Mouse (Mus musculus) heart, postnatal 0 days (tissue): ENCODE data around the gene Elavl3. TPM values are rescaled to one million over a fixed set of nuclear protein-coding genes. Genes with fewer than 3 reads are reported as not detected.
A peak's percentile ranks its signal among the peaks of the same experiment; 100 is the strongest.

ENCODE experiments used
- ATAC-seq: fragments of 200-750 bp; cut with Nextera tagmentation; 2 replicates; pipeline ENCODE4 v1.8.0; 2017; ENCODE audit warnings: low read depth, moderate number of reproducible peaks, moderate library complexity; ENCODE audit not compliant: insufficient read depth
- DNase-seq: peaks from one replicate; pipeline ENCODE4 v3.0.0-alpha.2; 2016; ENCODE audit warnings: low spot score
- H3K27ac ChIP-seq: fragments of 300-500 bp; sonication (generic); 2 replicates; pipeline ENCODE4 v1.5.1; 2014; ENCODE audit warnings: low read depth, mild to moderate bottlenecking
- H3K27me3 ChIP-seq: fragments of 300-500 bp; sonication (generic); 2 replicates; pipeline ENCODE4 v1.6.1; 2014; ENCODE audit warnings: low read length, mixed read lengths; ENCODE audit not compliant: control insufficient read depth, insufficient read depth
- H3K36me3 ChIP-seq: fragments of 300-500 bp; sonication (generic); replicated peaks from 2 replicates; pipeline ENCODE4 v1.6.1; 2014; ENCODE audit warnings: low read length, mixed read lengths; ENCODE audit not compliant: control insufficient read depth, insufficient read depth
- H3K4me1 ChIP-seq: fragments of 300-500 bp; sonication (generic); 2 replicates; pipeline ENCODE4 v1.6.1; 2014; ENCODE audit warnings: antibody characterized with exemption; ENCODE audit not compliant: control insufficient read depth, insufficient read depth
- H3K4me2 ChIP-seq: fragments of 300-500 bp; sonication (generic); 2 replicates; pipeline ENCODE4 v1.6.1; 2014; ENCODE audit warnings: low read depth, mild to moderate bottlenecking, low read length, moderate library complexity
- H3K4me3 ChIP-seq: fragments of 300-500 bp; sonication (generic); 2 replicates; pipeline ENCODE4 v1.5.1; 2014; ENCODE audit warnings: low read depth, low read length
- H3K9ac ChIP-seq: fragments of 300-500 bp; sonication (generic); replicated peaks from 2 replicates; pipeline ENCODE4 v1.6.1; 2014; ENCODE audit warnings: low read depth, low read length, mixed read lengths
- H3K9me3 ChIP-seq: fragments of 300-500 bp; sonication (generic); replicated peaks from 2 replicates; pipeline ENCODE4 v1.6.1; 2016; ENCODE audit warnings: low read length; ENCODE audit not compliant: control insufficient read depth
- CTCF ChIP-seq: IDR thresholded peaks from 2 replicates; pipeline ENCODE4 v1.5.1; 2016; ENCODE audit warnings: antibody characterized with exemption, control low read depth, low read depth
- EP300 ChIP-seq: IDR thresholded peaks from 2 replicates; pipeline ENCODE4 v1.6.1; 2016; ENCODE audit warnings: antibody characterized with exemption, low read depth
- WGBS: fragments of 180-500 bp; shearing (Covaris S2); extraction: QIAGEN DNeasy Blood & Tissue Kit; methylation state at CpG from one replicate; pipeline ENCODE4 v1.1.7; 2014; 5-methylcytosine and 5-hydroxymethylcytosine counted together
- polyA plus RNA-seq: library from polyadenylated mRNA; unstranded; fragments of >200 nt; fragmentation: Nextera tagmentation; extraction: Ambion mirVana; gene quantifications from 2 replicates; pipeline ENCODE4 v1.2.1, GENCODE M21; 2015
- total RNA-seq: library from RNA; depleted of rRNA; stranded (reverse); fragments of >200 nt; gene quantifications from 2 replicates; pipeline ENCODE4 v1.2.3, GENCODE M21; 2014; ENCODE audit warnings: low replicate concordance

Gene Elavl3
- total and polyA plus RNA-seq, 2 experiments from 2014 or later: 0.15 TPM; not detected in 1

DNA sequence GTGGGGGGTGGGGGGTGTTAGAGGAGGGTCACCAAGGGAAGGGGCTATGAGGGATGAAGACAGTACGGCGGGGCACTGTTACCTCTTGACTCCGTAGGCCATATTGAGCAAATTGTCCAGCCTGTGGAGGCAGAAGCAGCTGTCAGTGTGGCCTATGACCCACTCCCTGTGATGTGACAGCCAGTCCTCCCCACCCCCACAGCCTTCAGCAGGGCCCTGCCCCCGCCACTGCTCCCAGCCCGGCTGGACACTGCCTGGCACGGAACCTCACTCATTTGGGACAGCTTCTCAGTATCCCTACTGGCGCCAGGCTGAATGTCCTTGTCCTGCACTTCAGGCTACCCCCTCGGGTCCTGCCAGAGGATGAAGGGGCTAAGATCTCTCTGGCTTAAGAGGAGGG, 27.2 kb downstream of the Elavl3 start:
- no peaks in the 10 kb centered on the region for H3K36me3 ChIP-seq
- TF ChIP-seq CTCF (no peak), EP300 (no peak)
- H3K9me3 ChIP-seq: no peaks in the 10 kb centered on the region
- ATAC-seq: no peak
- no peak overlapping the region for H3K9ac ChIP-seq
- WGBS: 51% methylated on average over 8 of the region's 8 CpGs
- H3K4me2 ChIP-seq: no peak overlapping the region
- H3K27ac ChIP-seq: no peak overlapping the region
- no peaks in the 10 kb centered on the region for H3K27me3 ChIP-seq
- no peak overlapping the region for H3K4me3 ChIP-seq
- DNase-seq: no peak
- H3K4me1 ChIP-seq: no peaks in the 10 kb centered on the region

DNA sequence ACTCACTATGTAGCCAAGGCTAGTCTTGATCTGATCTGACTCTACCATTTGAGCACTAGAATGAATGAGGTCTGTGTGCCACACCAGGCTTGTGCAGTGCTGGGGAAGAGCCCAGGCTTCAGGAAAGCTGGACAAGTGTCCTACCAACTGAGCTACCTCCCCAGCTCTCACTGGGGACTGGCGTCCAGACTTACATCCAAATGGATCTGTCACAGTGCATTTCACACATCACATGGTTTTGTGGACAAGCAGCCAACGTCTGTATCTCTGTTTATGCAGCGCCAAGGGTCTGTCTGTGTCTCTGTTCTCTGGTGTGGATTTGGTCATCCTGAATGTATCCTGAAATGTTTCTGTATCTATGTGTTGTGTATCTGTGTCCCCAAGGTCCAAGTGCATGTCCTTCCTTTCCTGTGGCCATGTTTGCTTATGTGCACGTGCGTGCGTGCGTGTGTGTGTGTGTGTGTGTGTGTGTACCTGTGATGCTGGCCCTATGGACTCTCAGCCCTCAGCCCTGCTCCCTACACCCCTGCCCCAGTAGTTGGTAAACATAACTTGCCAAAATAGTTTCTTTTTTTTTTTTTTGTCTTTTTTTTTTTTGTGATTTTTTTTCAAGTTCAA, 34.5 kb downstream of the Elavl3 start:
- no peak overlapping the region for H3K4me2 ChIP-seq
- ATAC-seq (no peak), DNase-seq (no peak)
- H3K36me3 ChIP-seq: peaks cover 24% of the 10 kb centered on the region
- no peaks in the 10 kb centered on the region for H3K4me1 ChIP-seq
- TF ChIP-seq CTCF: no peak
- TF ChIP-seq EP300: no peak
- H3K4me3 ChIP-seq: no peak overlapping the region
- 55% methylated on average over 7 of the region's 7 CpGs for WGBS
- H3K9me3 ChIP-seq: no peaks in the 10 kb centered on the region
- no peak overlapping the region for H3K27ac ChIP-seq
- no peak overlapping the region for H3K9ac ChIP-seq
- H3K27me3 ChIP-seq: no peaks in the 10 kb centered on the region

DNA sequence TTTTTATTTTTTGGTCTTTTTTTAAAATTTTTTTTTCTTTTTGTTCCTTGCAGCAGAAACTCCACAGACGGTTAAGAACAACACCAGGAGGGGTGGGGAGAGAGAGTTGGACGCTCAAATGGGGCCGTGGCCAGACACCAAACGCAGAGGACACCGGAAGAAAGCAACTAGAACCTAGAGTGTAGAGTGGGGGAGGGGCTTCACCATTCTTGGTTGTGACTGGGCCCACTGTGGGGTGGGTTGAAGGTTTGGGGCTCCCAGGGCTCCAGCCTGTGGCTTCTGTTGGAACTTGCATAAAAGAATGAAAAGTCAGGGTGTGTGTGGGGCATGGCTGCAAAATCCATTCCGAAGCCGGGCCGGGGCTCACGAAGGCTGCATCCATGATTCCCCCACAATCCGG, 35.6 kb downstream of the Elavl3 start:
- no peak overlapping the region for H3K4me3 ChIP-seq
- no peak overlapping the region for H3K9ac ChIP-seq
- H3K9me3 ChIP-seq: no peaks in the 10 kb centered on the region
- H3K27ac ChIP-seq: no peak overlapping the region
- TF ChIP-seq CTCF: no peak
- TF ChIP-seq EP300: no peak
- DNase-seq (no peak), ATAC-seq (no peak)
- no peaks in the 10 kb centered on the region for H3K27me3 ChIP-seq
- 68% methylated on average over 10 of the region's 10 CpGs for WGBS
- H3K4me1 ChIP-seq: no peaks in the 10 kb centered on the region
- peaks cover 34% of the 10 kb centered on the region for H3K36me3 ChIP-seq
- no peak overlapping the region for H3K4me2 ChIP-seq

DNA sequence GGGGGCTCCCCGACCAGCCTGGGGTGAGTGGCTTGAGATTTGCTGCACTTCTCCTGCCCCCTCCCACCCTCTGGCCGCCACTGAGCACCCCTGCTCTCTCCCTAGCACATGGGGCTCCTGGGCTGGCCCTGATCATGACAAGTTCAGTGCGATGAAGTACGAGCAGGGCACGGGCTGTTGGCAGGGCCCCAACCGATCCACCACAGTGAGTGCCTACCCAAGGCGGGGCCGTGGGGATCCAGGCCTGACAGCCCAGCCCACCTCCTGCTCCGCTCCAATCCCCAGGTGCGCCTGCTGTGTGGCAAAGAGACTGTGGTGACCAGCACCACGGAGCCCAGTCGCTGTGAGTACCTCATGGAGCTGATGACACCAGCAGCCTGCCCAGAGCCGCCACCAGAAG, 39.1 kb downstream of the Elavl3 start:
- Histone ChIP-seq H3K36me3 (peaks cover 69% of the 10 kb centered on the region), H3K27ac (no peak overlapping the region), H3K9ac (no peak overlapping the region), H3K4me1 (no peaks in the 10 kb centered on the region), H3K4me2 (no peak overlapping the region), H3K27me3 (no peaks in the 10 kb centered on the region), H3K9me3 (no peaks in the 10 kb centered on the region), H3K4me3 (no peak overlapping the region)
- no peak for DNase-seq
- 88% methylated on average over 13 of the region's 13 CpGs for WGBS
- no peak for ATAC-seq
- TF ChIP-seq EP300: no peak
- no peak for TF ChIP-seq CTCF

DNA sequence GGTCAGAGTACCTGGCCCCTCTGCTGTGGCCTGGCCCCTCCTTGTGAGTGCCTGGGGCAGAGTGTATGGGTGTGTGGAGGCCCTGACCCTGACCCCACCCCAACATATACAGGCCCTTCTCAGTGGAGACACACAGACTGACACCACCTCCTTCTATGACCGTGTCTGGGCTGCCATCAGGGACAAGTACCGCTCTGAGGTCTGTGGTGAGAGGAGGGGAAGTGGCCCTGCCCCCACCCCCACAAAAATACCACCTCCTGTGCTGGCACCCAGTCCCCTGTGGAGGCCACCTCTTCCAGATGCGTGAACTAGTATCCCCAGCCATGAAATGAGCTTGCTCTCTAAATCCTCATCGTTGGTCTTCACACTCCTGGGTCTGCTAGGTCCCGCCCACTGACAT, 40.8 kb downstream of the Elavl3 start:
- DNase-seq (no peak), ATAC-seq (peak; percentile 45)
- Histone ChIP-seq H3K4me2 (no peak overlapping the region), H3K27ac (no peak overlapping the region), H3K27me3 (no peaks in the 10 kb centered on the region), H3K9me3 (no peaks in the 10 kb centered on the region), H3K9ac (no peak overlapping the region), H3K4me1 (no peaks in the 10 kb centered on the region), H3K4me3 (no peak overlapping the region), H3K36me3 (peaks cover 86% of the 10 kb centered on the region)
- TF ChIP-seq CTCF: no peak
- TF ChIP-seq EP300: no peak
- WGBS: 77% methylated on average over 5 of the region's 5 CpGs

DNA sequence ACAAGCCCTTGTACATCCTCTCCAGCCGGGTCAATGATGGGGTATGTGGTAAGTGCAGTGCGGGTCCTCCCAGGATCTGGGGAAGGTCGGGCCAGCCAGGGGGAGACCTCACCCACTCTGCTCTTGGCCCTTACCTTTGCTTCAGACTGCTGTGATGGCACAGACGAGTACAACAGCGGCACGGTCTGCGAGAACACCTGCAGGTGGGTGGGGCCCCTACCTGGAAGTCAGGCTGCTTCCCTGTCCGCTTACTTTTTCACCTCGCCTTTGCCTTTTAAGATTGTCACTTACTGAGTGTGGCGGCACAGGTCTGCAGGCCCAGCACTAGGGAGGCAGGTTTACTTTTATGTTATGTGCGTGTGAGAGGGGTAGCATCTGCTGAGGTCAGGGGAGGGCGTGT, 47.3 kb downstream of the Elavl3 start:
- no peak overlapping the region for H3K4me2 ChIP-seq
- peaks cover 53% of the 10 kb centered on the region for H3K36me3 ChIP-seq
- H3K9ac ChIP-seq: no peak overlapping the region
- no peak overlapping the region for H3K27ac ChIP-seq
- TF ChIP-seq EP300 (no peak), CTCF (no peak)
- H3K4me3 ChIP-seq: no peak overlapping the region
- H3K27me3 ChIP-seq: 0 out of 2 replicates have a peak, but pooled peaks cover 8% of the 10 kb centered on the region
- ATAC-seq: no peak
- H3K9me3 ChIP-seq: no peaks in the 10 kb centered on the region
- DNase-seq: no peak
- peaks cover 10% of the 10 kb centered on the region for H3K4me1 ChIP-seq
- 92% methylated on average over 12 of the region's 12 CpGs for WGBS
